Mouse (Mus musculus): Measurements from ENCODE around the gene Recql. TPM values are rescaled to one million over a fixed set of nuclear protein-coding genes. Genes with fewer than 3 reads are reported as not detected.
A peak's percentile ranks its signal among the peaks of the same experiment; 100 is the strongest.
"Not testable (repeated sequence)": the region's sequence is repeated elsewhere in the genome, so short reads cannot be mapped to it uniquely, and the experiment has no call there.

Recql gene
- polyA plus RNA-seq, 1 experiment from 2014 or later: 21.9 TPM

GRCm38 (mm10) chr6:142357106-142357505 lies 29.8 kb downstream of the Recql start:
- ATAC-seq (replicated peaks; ENCODE audit: insufficient number of reproducible peaks, low FRiP score, low TSS enrichment): no peak
- peaks cover 12% of the 10 kb centered on the region for H3K36me3 ChIP-seq (ENCODE audit: control insufficient read depth, insufficient read depth, low read length)
- no peaks in the 10 kb centered on the region for H3K9me3 ChIP-seq (replicated peaks; ENCODE audit: control insufficient read depth, low read length)
- no peak overlapping the region for H3K4me3 ChIP-seq (ENCODE audit: low read depth, low read length)
- H3K4me2 ChIP-seq: no peak overlapping the region
- H3K27me3 ChIP-seq (ENCODE audit: control insufficient read depth, insufficient read depth, low read length): no peaks in the 10 kb centered on the region
- H3K9ac ChIP-seq (ENCODE audit: low read depth, low read length): no peak overlapping the region
- no peak overlapping the region for H3K27ac ChIP-seq (ENCODE audit: low read depth, low read length)
- 60% methylated on average over 7 of the region's 7 CpGs for WGBS (ENCODE audit: insufficient replicate concordance)
- no peaks in the 10 kb centered on the region for H3K4me1 ChIP-seq (ENCODE audit: control insufficient read depth, insufficient read depth, low read length)

- 84% methylated on average over 3 of the region's 3 CpGs for WGBS (ENCODE audit: insufficient replicate concordance)
- not testable (repeated sequence) for H3K9me3 ChIP-seq (replicated peaks; ENCODE audit: control insufficient read depth, low read length); H3K4me2 ChIP-seq; H3K9ac ChIP-seq (ENCODE audit: low read depth, low read length); H3K4me1 ChIP-seq (ENCODE audit: control insufficient read depth, insufficient read depth, low read length); H3K4me3 ChIP-seq (ENCODE audit: low read depth, low read length); ATAC-seq (replicated peaks; ENCODE audit: insufficient number of reproducible peaks, low FRiP score, low TSS enrichment); H3K36me3 ChIP-seq (ENCODE audit: control insufficient read depth, insufficient read depth, low read length); H3K27me3 ChIP-seq (ENCODE audit: control insufficient read depth, insufficient read depth, low read length); H3K27ac ChIP-seq (ENCODE audit: low read depth, low read length)
These were observed 34.8 kb downstream of the Recql start for GRCm38 (mm10) chr6:142352099-142352498.

GRCm38 (mm10) chr6:142347431-142348385 lies 39.2 kb downstream of the Recql start:
- no peak overlapping the region for H3K4me2 ChIP-seq
- no peak for ATAC-seq (replicated peaks; ENCODE audit: insufficient number of reproducible peaks, low FRiP score, low TSS enrichment)
- H3K27ac ChIP-seq (ENCODE audit: low read depth, low read length): no peak overlapping the region
- no peaks in the 10 kb centered on the region for H3K9me3 ChIP-seq (replicated peaks; ENCODE audit: control insufficient read depth, low read length)
- H3K27me3 ChIP-seq (ENCODE audit: control insufficient read depth, insufficient read depth, low read length): no peaks in the 10 kb centered on the region
- no peak overlapping the region for H3K4me3 ChIP-seq (ENCODE audit: low read depth, low read length)
- H3K36me3 ChIP-seq (ENCODE audit: control insufficient read depth, insufficient read depth, low read length): peaks cover 3% of the 10 kb centered on the region; the same call in 1 of the 2 replicates
- WGBS (ENCODE audit: insufficient replicate concordance): 74% methylated on average over 11 of the region's 11 CpGs
- H3K9ac ChIP-seq (ENCODE audit: low read depth, low read length): no peak overlapping the region
- H3K4me1 ChIP-seq (ENCODE audit: control insufficient read depth, insufficient read depth, low read length): peaks cover 4% of the 10 kb centered on the region; the same call in 1 of the 2 replicates

- Histone ChIP-seq H3K4me2 (peak overlapping the region; percentile 67), H3K27me3 (ENCODE audit: control insufficient read depth, insufficient read depth, low read length) (no peaks in the 10 kb centered on the region), H3K4me3 (ENCODE audit: low read depth, low read length) (peak overlapping the region; percentile 83), H3K27ac (ENCODE audit: low read depth, low read length) (no peak overlapping the region; the same call in 1 of the 2 replicates), H3K9ac (ENCODE audit: low read depth, low read length) (peak overlapping the region; percentile 78), H3K36me3 (ENCODE audit: control insufficient read depth, insufficient read depth, low read length) (peaks cover 3% of the 10 kb centered on the region; the same call in 1 of the 2 replicates), H3K4me1 (ENCODE audit: control insufficient read depth, insufficient read depth, low read length) (peaks cover 4% of the 10 kb centered on the region; the same call in 1 of the 2 replicates), H3K9me3 (replicated peaks; ENCODE audit: control insufficient read depth, low read length) (no peaks in the 10 kb centered on the region)
- 49% methylated on average over 12 of the region's 12 CpGs for WGBS (ENCODE audit: insufficient replicate concordance)
- ATAC-seq (replicated peaks; ENCODE audit: insufficient number of reproducible peaks, low FRiP score, low TSS enrichment): 0 out of 2 replicates have a peak, but pooled peaks have one; percentile 9
These were observed 40.4 kb downstream of the Recql start for GRCm38 (mm10) chr6:142346181-142347110.

- Histone ChIP-seq H3K9ac (ENCODE audit: low read depth, low read length) (peak within 1 kb of the TSS; percentile 78), H3K9me3 (replicated peaks; ENCODE audit: control insufficient read depth, low read length) (no peaks in the 10 kb centered on the region), H3K4me2 (peak within 1 kb of the TSS; percentile 67), H3K36me3 (ENCODE audit: control insufficient read depth, insufficient read depth, low read length) (no peaks in the 10 kb centered on the region), H3K27ac (ENCODE audit: low read depth, low read length) (peak within 1 kb of the TSS; percentile 79), H3K4me3 (ENCODE audit: low read depth, low read length) (peak within 1 kb of the TSS; percentile 83), H3K4me1 (ENCODE audit: control insufficient read depth, insufficient read depth, low read length) (peaks cover 4% of the 10 kb centered on the region; the same call in 1 of the 2 replicates), H3K27me3 (ENCODE audit: control insufficient read depth, insufficient read depth, low read length) (no peaks in the 10 kb centered on the region)
- WGBS (ENCODE audit: insufficient replicate concordance): 1% methylated on average over 48 of the region's 48 CpGs
- ATAC-seq (replicated peaks; ENCODE audit: insufficient number of reproducible peaks, low FRiP score, low TSS enrichment): peak; percentile 93
These were observed 41.3 kb downstream of the Recql start, which contains the start of gene Pyroxd1 for GRCm38 (mm10) chr6:142345440-142346038. Pyroxd1 (plus strand) TSS chr6:142345654.

GRCm38 (mm10) chr6:142343561-142343960 lies 43.3 kb downstream of the Recql start:
- H3K9ac ChIP-seq (ENCODE audit: low read depth, low read length): no peak overlapping the region
- H3K9me3 ChIP-seq (replicated peaks; ENCODE audit: control insufficient read depth, low read length): no peaks in the 10 kb centered on the region
- 56% methylated on average over 2 of the region's 2 CpGs for WGBS (ENCODE audit: insufficient replicate concordance)
- H3K4me1 ChIP-seq (ENCODE audit: control insufficient read depth, insufficient read depth, low read length): peaks cover 4% of the 10 kb centered on the region; the same call in 1 of the 2 replicates
- no peak overlapping the region for H3K4me2 ChIP-seq
- no peaks in the 10 kb centered on the region for H3K36me3 ChIP-seq (ENCODE audit: control insufficient read depth, insufficient read depth, low read length)
- no peak for ATAC-seq (replicated peaks; ENCODE audit: insufficient number of reproducible peaks, low FRiP score, low TSS enrichment)
- H3K27me3 ChIP-seq (ENCODE audit: control insufficient read depth, insufficient read depth, low read length): no peaks in the 10 kb centered on the region
- H3K27ac ChIP-seq (ENCODE audit: low read depth, low read length): no peak overlapping the region
- no peak overlapping the region for H3K4me3 ChIP-seq (ENCODE audit: low read depth, low read length)

GRCm38 (mm10) chr6:142339576-142339975 lies 47.3 kb downstream of the Recql start:
- no peak for ATAC-seq (replicated peaks; ENCODE audit: insufficient number of reproducible peaks, low FRiP score, low TSS enrichment)
- H3K4me1 ChIP-seq (ENCODE audit: control insufficient read depth, insufficient read depth, low read length): no peaks in the 10 kb centered on the region
- no peak overlapping the region for H3K9ac ChIP-seq (ENCODE audit: low read depth, low read length)
- H3K36me3 ChIP-seq (ENCODE audit: control insufficient read depth, insufficient read depth, low read length): no peaks in the 10 kb centered on the region
- H3K27ac ChIP-seq (ENCODE audit: low read depth, low read length): no peak overlapping the region
- no peaks in the 10 kb centered on the region for H3K9me3 ChIP-seq (replicated peaks; ENCODE audit: control insufficient read depth, low read length)
- H3K27me3 ChIP-seq (ENCODE audit: control insufficient read depth, insufficient read depth, low read length): no peaks in the 10 kb centered on the region
- H3K4me3 ChIP-seq (ENCODE audit: low read depth, low read length): no peak overlapping the region
- H3K4me2 ChIP-seq: no peak overlapping the region
- WGBS (ENCODE audit: insufficient replicate concordance): 29% methylated on average over 2 of the region's 2 CpGs

GRCm38 (mm10) chr6:142338961-142339360 lies 47.9 kb downstream of the Recql start:
- Histone ChIP-seq H3K4me2 (no peak overlapping the region), H3K4me1 (ENCODE audit: control insufficient read depth, insufficient read depth, low read length) (no peaks in the 10 kb centered on the region), H3K4me3 (ENCODE audit: low read depth, low read length) (no peak overlapping the region), H3K9ac (ENCODE audit: low read depth, low read length) (no peak overlapping the region), H3K9me3 (replicated peaks; ENCODE audit: control insufficient read depth, low read length) (no peaks in the 10 kb centered on the region), H3K27me3 (ENCODE audit: control insufficient read depth, insufficient read depth, low read length) (no peaks in the 10 kb centered on the region), H3K27ac (ENCODE audit: low read depth, low read length) (no peak overlapping the region), H3K36me3 (ENCODE audit: control insufficient read depth, insufficient read depth, low read length) (no peaks in the 10 kb centered on the region)
- WGBS (ENCODE audit: insufficient replicate concordance): 60% methylated on average over 2 of the region's 2 CpGs
- ATAC-seq (replicated peaks; ENCODE audit: insufficient number of reproducible peaks, low FRiP score, low TSS enrichment): no peak

Data from heart, embryonic 11.5 days (tissue).